Mouse (Mus musculus) cerebellum, adult 8-10 months (tissue): ENCODE measurements around the gene Nr1d1.
"Not testable (repeated sequence)": the region's sequence is repeated elsewhere in the genome, so short reads cannot be mapped to it uniquely, and the experiment has no call there.

Experiments used
- DNase-seq: peaks from one replicate; pipeline ENCODE4 v3.0.0; 2022

Nr1d1 gene

GRCm38 (mm10) chr11:98750351-98751201 is 24.6 kb downstream of the Nr1d1 start:
- peak; percentile 80 for DNase-seq

GRCm38 (mm10) chr11:98749716-98750115 is 25.4 kb downstream of the Nr1d1 start:
- DNase-seq = peak; percentile 60

- DNase-seq = no peak
Measured at GRCm38 (mm10) chr11:98748506-98749416, 26.4 kb downstream of the Nr1d1 start.

- DNase-seq = peak; percentile 59
Measured at GRCm38 (mm10) chr11:98747804-98748505, 27.2 kb downstream of the Nr1d1 start.

- peak; percentile 88 for DNase-seq
Measured at GRCm38 (mm10) chr11:98746855-98747693, 28.1 kb downstream of the Nr1d1 start.

GRCm38 (mm10) chr11:98745932-98746853 is 28.9 kb downstream of the Nr1d1 start:
- DNase-seq = no peak

GRCm38 (mm10) chr11:98744456-98745019 is 30.6 kb downstream of the Nr1d1 start:
- no peak for DNase-seq

- no peak for DNase-seq
Measured at GRCm38 (mm10) chr11:98743655-98744345, 31.3 kb downstream of the Nr1d1 start.

GRCm38 (mm10) chr11:98742397-98743291 is 32.5 kb downstream of the Nr1d1 start:
- peak; percentile 62 for DNase-seq

- DNase-seq = peak; percentile 75
Measured at GRCm38 (mm10) chr11:98741622-98742396, 33.3 kb downstream of the Nr1d1 start.

GRCm38 (mm10) chr11:98741051-98741620 is 34.0 kb downstream of the Nr1d1 start:
- no peak for DNase-seq

GRCm38 (mm10) chr11:98740393-98741050 is 34.6 kb downstream of the Nr1d1 start, which contains the start of gene Thra:
Gene Thra, plus strand, starts transcription at chr11:98740638.
- DNase-seq = peak; percentile 64

- no peak for DNase-seq
Measured at GRCm38 (mm10) chr11:98740026-98740392, 35.1 kb downstream of the Nr1d1 start.

- DNase-seq = no peak
Measured at GRCm38 (mm10) chr11:98738925-98739324, 36.2 kb downstream of the Nr1d1 start.

GRCm38 (mm10) chr11:98738428-98738911 is 36.7 kb downstream of the Nr1d1 start:
- DNase-seq = no peak

- DNase-seq = not testable (repeated sequence)
Measured at GRCm38 (mm10) chr11:98737220-98737619, 37.9 kb downstream of the Nr1d1 start.

- no peak for DNase-seq
Measured at GRCm38 (mm10) chr11:98736176-98736575, 39.0 kb downstream of the Nr1d1 start.
